ENCODE assay signal across 17 mouse cellular contexts in the genomic region with DNA sequence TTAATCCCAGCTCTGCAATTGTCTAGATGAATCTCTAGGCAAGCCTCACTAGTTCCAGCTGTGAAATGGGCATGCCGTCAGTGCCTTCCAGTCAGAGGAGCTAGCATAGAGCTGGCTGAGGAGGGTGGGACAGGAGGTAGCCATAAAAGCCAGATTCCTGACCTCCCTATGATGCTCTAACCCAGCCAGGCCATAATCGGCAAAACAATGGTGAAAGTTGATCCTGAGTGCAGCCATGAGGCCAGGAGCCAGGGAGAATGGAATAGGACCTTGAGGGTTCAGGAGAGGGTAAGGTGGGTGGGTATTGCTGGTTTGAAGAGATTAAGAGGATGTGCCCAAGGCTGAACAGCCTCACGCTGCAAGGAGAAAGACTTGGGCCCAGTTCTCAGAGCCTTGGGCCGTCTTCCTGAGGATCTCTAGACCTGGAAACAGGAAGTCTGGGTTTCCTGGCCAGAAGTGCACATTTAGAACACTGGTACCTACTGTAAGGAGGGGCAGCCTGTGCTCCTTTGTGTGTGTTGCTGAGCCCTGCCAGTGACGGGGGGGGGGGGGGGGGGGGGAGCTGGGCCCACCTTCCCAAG. TPM values are rescaled to one million over a fixed set of nuclear protein-coding genes. Genes with fewer than 3 reads are reported as not detected.
DNase-seq lines count a peak whose midpoint lies in the region; ATAC-seq and TF ChIP-seq lines count a peak whose summit lies in the region.
"Had no signal": no experiment of that assay in that cellular context is flagged by ENCODE, and none has a peak within 500 bp of the region (broad histone marks: within the 10 kb centered on the region; RNA-seq: fewer than 3 reads in every experiment).

No protein-coding gene starts in this region.

- no peak overlapping the region for H3K4me2 ChIP-seq in intestine, embryonic 15.5 days (replicated peaks)
- no peak overlapping the region for H3K4me2 ChIP-seq in intestine, postnatal 0 days (replicated peaks; ENCODE audit: low read depth)
- peak overlapping the region; percentile 63; the same call in 1 of the 2 replicates for H3K4me2 ChIP-seq in liver, embryonic 12.5 days
- H3K4me2 ChIP-seq: forebrain, embryonic 12.5 days; limb, embryonic 13.5 days; neural tube, embryonic 13.5 days had no signal

- peaks cover 32% of the 10 kb centered on the region for H3K27me3 ChIP-seq in intestine, embryonic 15.5 days (replicated peaks)
- H3K27me3 ChIP-seq in intestine, postnatal 0 days (replicated peaks; ENCODE audit: control insufficient read depth, insufficient read depth, low read length) = no peaks in the 10 kb centered on the region; the same call in 1 of the 2 replicates
- H3K27me3 ChIP-seq in liver, embryonic 12.5 days (replicated peaks) = peaks cover 45% of the 10 kb centered on the region

- WGBS in intestine, embryonic 15.5 days = 59% methylated on average over 5 of the region's 5 CpGs
- WGBS in intestine, postnatal 0 days = 77% methylated on average over 4 of the region's 5 CpGs
- 48% methylated on average over 4 of the region's 5 CpGs for WGBS in liver, embryonic 12.5 days (ENCODE audit: insufficient replicate concordance)

- no peak for ATAC-seq in intestine, embryonic 15.5 days
- ATAC-seq in intestine, postnatal 0 days = no peak
- no peak for ATAC-seq in liver, embryonic 12.5 days
- ATAC-seq: hindbrain, postnatal 0 days had no signal

- peaks cover 49% of the 10 kb centered on the region for H3K4me1 ChIP-seq in intestine, embryonic 15.5 days (replicated peaks)
- H3K4me1 ChIP-seq in intestine, postnatal 0 days (replicated peaks; ENCODE audit: control insufficient read depth, insufficient read depth, low read length) = peaks cover 15% of the 10 kb centered on the region
- H3K4me1 ChIP-seq in liver, embryonic 12.5 days = peaks cover 100% of the 10 kb centered on the region

- 0 out of 2 replicates have a peak overlapping the region, but pooled peaks have one; percentile 44 for H3K27ac ChIP-seq in intestine, embryonic 15.5 days
- H3K27ac ChIP-seq in intestine, postnatal 0 days (ENCODE audit: low read depth, low read length) = no peak overlapping the region
- H3K27ac ChIP-seq in liver, embryonic 12.5 days = peak overlapping the region; percentile 88
- H3K27ac ChIP-seq: hindbrain, postnatal 0 days; limb, embryonic 13.5 days; neural tube, embryonic 13.5 days had no signal

- no peaks in the 10 kb centered on the region for H3K9me3 ChIP-seq in intestine, embryonic 15.5 days
- H3K9me3 ChIP-seq in intestine, postnatal 0 days (ENCODE audit: control insufficient read depth) = no peaks in the 10 kb centered on the region
- no peaks in the 10 kb centered on the region for H3K9me3 ChIP-seq in liver, embryonic 12.5 days (replicated peaks)
- H3K9me3 ChIP-seq: forebrain, embryonic 12.5 days; limb, embryonic 13.5 days; neural tube, embryonic 13.5 days had no signal

- no peaks in the 10 kb centered on the region for H3K36me3 ChIP-seq in intestine, embryonic 15.5 days
- no peaks in the 10 kb centered on the region; the same call in 1 of the 2 replicates for H3K36me3 ChIP-seq in intestine, postnatal 0 days (ENCODE audit: control insufficient read depth, insufficient read depth)
- H3K36me3 ChIP-seq in liver, embryonic 12.5 days = no peaks in the 10 kb centered on the region
- H3K36me3 ChIP-seq: forebrain, embryonic 12.5 days; G1E; limb, embryonic 13.5 days; neural tube, embryonic 13.5 days had no signal

- H3K9ac ChIP-seq in intestine, embryonic 15.5 days = no peak overlapping the region
- H3K9ac ChIP-seq in intestine, postnatal 0 days (ENCODE audit: low read depth, low read length) = no peak overlapping the region
- peak overlapping the region; percentile 57; the same call in 1 of the 2 replicates for H3K9ac ChIP-seq in liver, embryonic 12.5 days
- H3K9ac ChIP-seq: forebrain, embryonic 12.5 days; limb, embryonic 13.5 days; neural tube, embryonic 13.5 days had no signal

- no peak overlapping the region for H3K4me3 ChIP-seq in intestine, embryonic 15.5 days (replicated peaks)
- H3K4me3 ChIP-seq in intestine, postnatal 0 days (ENCODE audit: low read depth, low read length) = no peak overlapping the region
- no peak overlapping the region for H3K4me3 ChIP-seq in liver, embryonic 12.5 days
- H3K4me3 ChIP-seq: forebrain, embryonic 12.5 days; limb, embryonic 13.5 days; neural tube, embryonic 13.5 days had no signal

- peak; percentile 14 to 52 for DNase-seq in adrenal gland, adult (ENCODE audit: inconsistent age in 2 of 2, low spot score in 1 of 2)
- DNase-seq in adrenal gland, adult 8-10 months = no peak
- peak; percentile 63 for DNase-seq in 416B (ENCODE audit: low read depth)
- DNase-seq in ovary, postnatal 10 days (ENCODE audit: low spot score) = no peak
- no peak for DNase-seq in embryo, embryonic 9.5 days (ENCODE audit: extremely low spot score)
- DNase-seq: midbrain, embryonic 14.5 days; right cerebral cortex, postnatal 14 days had no signal

- TF ChIP-seq CTCF in intestine, postnatal 0 days (IDR thresholded peaks at IDR 0.05; ENCODE audit: low read depth) = no peak

RNA-seq across cellular contexts. Expression of a gene that starts 9.4 kb away (rescaled TPM):
- total RNA-seq in adrenal gland, adult 8-10 months (2022) = 10 to 100 TPM; 14.3 to 28.0 (median 17.7) TPM
- polyA plus RNA-seq in intestine, embryonic 15.5 days (2015; fragmentation: Nextera tagmentation; extraction: Ambion mirVana) = 4.9 and 5.7 TPM in 2 replicates
- polyA plus RNA-seq in intestine, postnatal 0 days (2015; fragmentation: Nextera tagmentation; extraction: Ambion mirVana) = 10.5 and 10.8 TPM in 2 replicates
- 88.6 and 94.9 TPM in 2 replicates for polyA plus RNA-seq in liver, embryonic 12.5 days (2016; fragmentation: Nextera tagmentation; extraction: Ambion mirVana)

RNA-seq across cellular contexts. Expression of a gene that starts 16.0 kb away (rescaled TPM):
- 10 to 100 TPM in 1 of 4 experiments, 1 to 10 TPM in 3; 3.2 to 10.0 (median 7.8) TPM for total RNA-seq in adrenal gland, adult 8-10 months (2022)
- polyA plus RNA-seq in intestine, embryonic 15.5 days (2015; fragmentation: Nextera tagmentation; extraction: Ambion mirVana) = 11.1 and 11.5 TPM in 2 replicates
- polyA plus RNA-seq in intestine, postnatal 0 days (2015; fragmentation: Nextera tagmentation; extraction: Ambion mirVana) = 163 and 172 TPM in 2 replicates
- 15.5 and 18.2 TPM in 2 replicates for polyA plus RNA-seq in liver, embryonic 12.5 days (2016; fragmentation: Nextera tagmentation; extraction: Ambion mirVana)
- polyA plus RNA-seq: G1E had no signal

RNA-seq across cellular contexts. Expression of a gene that starts 26.2 kb away (rescaled TPM):
- 1 to 10 TPM in 1 of 4 experiments, under 1 TPM in 3; 0.67 to 1.0 (median 0.78) TPM for total RNA-seq in adrenal gland, adult 8-10 months (2022)
- polyA plus RNA-seq in intestine, embryonic 15.5 days (2015; fragmentation: Nextera tagmentation; extraction: Ambion mirVana) = 1.6 and 2.0 TPM in 2 replicates
- 2.2 and 2.8 TPM in 2 replicates for polyA plus RNA-seq in intestine, postnatal 0 days (2015; fragmentation: Nextera tagmentation; extraction: Ambion mirVana)
- 0.28 TPM in 1 of 2 replicates, not detected in the other for polyA plus RNA-seq in liver, embryonic 12.5 days (2016; fragmentation: Nextera tagmentation; extraction: Ambion mirVana)
- total RNA-seq: adrenal gland, adult 18-20 months; G1E; gastrocnemius, adult 8-10 months had no signal
- polyA plus RNA-seq: G1E; neural tube, embryonic 13.5 days had no signal

RNA-seq across cellular contexts. Expression of a gene that starts 52.8 kb away (rescaled TPM):
- total RNA-seq in adrenal gland, adult 8-10 months (2022) = not detected
- polyA plus RNA-seq in intestine, embryonic 15.5 days (2015; fragmentation: Nextera tagmentation; extraction: Ambion mirVana) = 17.7 and 19.9 TPM in 2 replicates
- polyA plus RNA-seq in intestine, postnatal 0 days (2015; fragmentation: Nextera tagmentation; extraction: Ambion mirVana) = 7.3 and 8.6 TPM in 2 replicates
- 1.8 and 2.4 TPM in 2 replicates for polyA plus RNA-seq in liver, embryonic 12.5 days (2016; fragmentation: Nextera tagmentation; extraction: Ambion mirVana)
- total RNA-seq: adrenal gland, adult 18-20 months had no signal
- polyA plus RNA-seq: G1E had no signal

RNA-seq across cellular contexts. Expression of a gene that starts 55.3 kb away (rescaled TPM):
- total RNA-seq in adrenal gland, adult 8-10 months (2022) = 100 to 1,000 TPM; 112 to 162 (median 141) TPM
- 31.8 and 33.9 TPM in 2 replicates for polyA plus RNA-seq in intestine, embryonic 15.5 days (2015; fragmentation: Nextera tagmentation; extraction: Ambion mirVana)
- polyA plus RNA-seq in intestine, postnatal 0 days (2015; fragmentation: Nextera tagmentation; extraction: Ambion mirVana) = 26.4 and 27.2 TPM in 2 replicates
- polyA plus RNA-seq in liver, embryonic 12.5 days (2016; fragmentation: Nextera tagmentation; extraction: Ambion mirVana) = 13.0 and 15.1 TPM in 2 replicates
- total RNA-seq: G1E had no signal
- polyA plus RNA-seq: G1E had no signal

Comparison
In these comparisons a context has a peak if more than half of its experiments do, and no peak if none do; other contexts are left out.
1. DNase-seq: peak in adrenal gland, adult (2 of 2) and 416B (single experiment); none in adrenal gland, adult 8-10 months (single experiment), ovary, postnatal 10 days (single experiment) and embryo, embryonic 9.5 days (single experiment).